Mouse (Mus musculus) frontal cortex, adult (tissue): ENCODE data around the gene Gm49354.

Source experiments
- ATAC-seq: cut with Nextera tagmentation; 2 replicates; pipeline ENCODE4 v1.9.2; 2017; ENCODE audit warnings: mild to moderate bottlenecking, moderate library complexity, mixed read lengths; ENCODE audit not compliant: low TSS enrichment

Gm49354 gene

GRCm38 (mm10) chr13:59710230-59710629 is 71.8 kb downstream of the Gm49354 start, which contains the start of gene Spata31d1a:
Spata31d1a (minus strand) TSS chr13:59710330.
- no peak for ATAC-seq
